Mouse (Mus musculus) adrenal gland, adult 8-10 months (tissue): Measurements from ENCODE around the gene Mtfr1l. TPM values are rescaled to one million over a fixed set of nuclear protein-coding genes. Genes with fewer than 3 reads are reported as not detected.
"Not testable (repeated sequence)": the region's sequence is repeated elsewhere in the genome, so short reads cannot be mapped to it uniquely, and the experiment has no call there.

Source experiments
- DNase-seq: peaks from one replicate; pipeline ENCODE4 v3.0.0; 2022
- total RNA-seq, 4 experiments: library from RNA; stranded (reverse); gene quantifications; 2 replicates each; pipeline ENCODE4 v1.2.4; 2022

Gene Mtfr1l
- total RNA-seq, 4 experiments from 2014 or later: 125 to 174 (median 152) TPM

DNA sequence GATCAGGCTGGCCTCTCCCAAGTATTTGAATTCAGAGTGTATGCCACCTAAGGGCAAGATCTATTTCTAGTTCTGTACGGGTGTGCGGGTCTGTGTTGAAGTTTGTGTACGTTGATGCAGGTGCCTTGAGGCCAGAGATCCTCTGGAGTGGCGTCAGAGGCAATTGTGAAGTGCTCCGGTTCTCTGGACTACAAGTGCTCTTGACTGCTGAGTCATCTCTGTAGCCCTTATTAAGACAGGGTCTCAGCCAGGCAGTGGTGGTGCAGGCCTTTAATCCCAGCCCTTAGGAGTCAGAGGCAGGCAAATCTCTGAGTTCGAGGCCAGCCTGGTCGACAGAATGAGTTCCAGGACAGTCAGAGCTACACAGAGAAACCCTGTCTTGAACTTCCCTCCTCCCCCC lies 19.6 kb downstream of the Mtfr1l start:
- DNase-seq: no peak

DNA sequence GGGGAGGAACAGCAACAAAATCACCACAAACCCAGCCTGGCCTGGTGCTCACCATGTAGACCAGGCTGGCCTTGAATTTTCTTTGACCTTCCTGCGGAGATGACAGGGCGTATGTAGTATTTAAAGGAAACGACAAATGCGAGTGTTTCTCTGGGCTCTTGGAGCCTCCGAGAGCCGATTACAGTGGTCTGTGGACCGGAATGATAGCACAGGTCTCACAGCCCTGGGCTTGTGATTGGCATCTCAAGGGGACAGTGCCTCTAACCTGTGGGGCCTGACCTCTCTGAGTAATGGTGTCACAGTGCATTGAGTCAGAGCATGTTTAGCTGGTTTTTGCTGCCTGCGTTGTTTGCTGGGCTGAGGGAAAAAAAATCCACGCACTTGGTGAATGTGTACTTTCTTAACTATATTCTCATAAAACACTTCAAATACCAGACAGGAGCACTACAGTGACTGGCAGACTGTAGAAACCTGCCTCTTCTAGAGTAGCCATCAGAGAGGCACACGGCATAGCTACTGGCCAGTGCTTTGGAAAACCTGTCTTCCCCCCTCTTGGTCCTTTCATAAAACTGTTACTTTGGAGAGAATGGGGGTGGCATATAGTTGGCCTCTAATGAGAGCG lies 20.8 kb downstream of the Mtfr1l start:
- DNase-seq: no peak

DNA sequence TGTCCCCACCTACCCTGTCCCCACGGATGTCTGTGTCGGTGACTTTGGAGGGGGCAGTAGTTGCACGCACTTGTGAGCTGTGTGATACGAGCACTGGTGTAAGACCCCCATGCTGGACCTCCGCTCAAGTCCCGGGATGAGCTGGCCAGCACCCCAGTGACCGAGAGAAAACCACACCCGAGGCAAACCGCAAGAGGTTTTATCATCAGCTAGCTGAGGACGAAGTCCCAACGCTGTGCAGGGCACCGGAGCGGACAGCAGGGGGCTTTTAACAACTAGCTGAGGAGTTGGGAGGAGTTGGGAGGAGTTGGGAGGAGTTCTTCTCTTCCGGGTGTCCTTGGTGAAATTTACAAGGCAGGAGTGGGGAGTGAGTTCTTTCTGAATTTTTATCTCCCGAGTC lies 22.4 kb downstream of the Mtfr1l start:
- peak; percentile 76 for DNase-seq

DNA sequence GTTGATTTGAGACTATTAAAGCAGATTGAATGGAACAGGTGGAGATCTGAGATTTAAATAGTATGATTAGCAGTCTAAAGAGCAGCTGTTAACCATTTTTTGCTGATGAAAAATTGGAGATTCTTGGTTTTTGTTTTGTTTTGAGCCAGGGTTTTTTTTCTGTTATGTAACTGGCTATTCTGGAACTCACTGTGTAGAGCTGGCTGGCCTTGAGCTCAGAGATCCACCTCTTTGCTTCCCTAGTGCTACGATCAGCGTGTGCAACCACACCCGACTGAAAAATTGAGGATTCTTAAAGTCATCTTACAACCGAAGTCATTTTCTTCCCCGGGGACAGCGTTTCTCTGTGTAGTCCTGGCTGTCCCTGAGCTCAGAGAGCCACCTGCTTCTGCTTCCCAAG lies 23.5 kb downstream of the Mtfr1l start:
- no peak for DNase-seq

DNA sequence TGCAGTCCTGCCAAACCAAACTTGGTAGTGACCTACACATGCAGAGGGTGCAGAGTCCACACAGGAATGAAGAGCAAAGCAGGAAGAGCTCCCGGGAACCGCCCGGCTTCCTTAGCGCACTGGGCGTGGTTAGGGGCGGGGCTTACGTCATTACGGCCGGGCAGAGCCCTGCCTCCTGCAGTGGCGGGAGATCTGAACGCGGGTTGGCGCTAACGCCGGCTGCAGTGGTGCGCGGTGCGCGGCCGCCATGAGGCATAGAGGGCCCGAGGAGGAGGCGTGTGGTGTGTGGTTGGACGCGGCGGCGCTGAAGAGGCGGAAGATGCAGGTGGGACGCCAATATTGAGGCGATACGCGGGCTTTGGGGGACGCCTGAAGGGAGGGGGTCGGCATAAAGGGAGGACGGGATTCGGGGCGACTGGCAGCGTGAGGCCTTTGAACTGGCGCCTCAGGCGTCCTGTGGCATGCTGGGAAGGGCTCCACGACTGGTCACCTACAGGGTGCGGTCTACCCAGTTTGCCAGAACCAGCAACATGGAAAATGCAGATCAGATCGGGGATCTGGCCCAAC lies 24.3 kb downstream of the Mtfr1l start, which contains the start of gene Aunip:
Gene Aunip (plus strand): TSS at position 155 of the 567 bp plus-strand sequence.
- DNase-seq: peak; percentile 84

DNA sequence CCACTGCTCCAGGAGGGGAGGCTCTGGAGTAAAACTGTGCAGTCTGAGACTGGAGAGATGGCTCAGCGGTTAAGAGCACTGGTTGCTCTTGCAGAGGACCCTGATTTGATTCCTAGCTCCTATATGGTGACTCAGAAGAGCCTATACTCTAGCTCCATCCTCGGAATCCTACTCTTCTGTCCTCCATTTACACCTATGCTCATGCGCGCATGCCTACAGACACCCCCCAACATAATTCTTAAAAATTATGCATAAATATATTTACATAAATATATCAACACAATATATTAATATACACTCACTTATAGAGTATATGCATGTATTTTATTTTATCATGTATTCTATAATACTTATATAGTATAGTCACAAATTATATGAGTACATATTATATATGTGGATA lies 24.8 kb downstream of the Mtfr1l start:
- no peak for DNase-seq

DNA sequence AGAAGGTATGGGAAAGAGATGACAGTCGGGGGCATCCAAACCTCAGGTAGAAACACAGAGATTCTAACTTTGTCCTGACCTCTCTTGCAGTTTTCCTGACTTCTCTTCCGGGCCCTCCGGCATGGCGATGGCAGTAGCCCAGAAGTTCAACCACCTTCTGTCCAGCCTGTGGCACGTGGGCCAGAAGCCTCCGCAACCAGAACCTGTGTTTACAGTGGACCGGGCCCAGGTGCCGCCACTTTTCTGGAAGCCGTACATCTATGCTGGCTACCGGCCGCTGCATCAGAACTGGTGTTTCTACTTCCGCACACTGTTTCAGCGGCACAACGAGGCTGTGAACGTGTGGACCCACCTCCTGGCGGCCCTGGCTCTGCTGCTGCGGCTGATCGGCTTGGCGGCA lies 28.5 kb downstream of the Mtfr1l start:
- no peak for DNase-seq

DNA sequence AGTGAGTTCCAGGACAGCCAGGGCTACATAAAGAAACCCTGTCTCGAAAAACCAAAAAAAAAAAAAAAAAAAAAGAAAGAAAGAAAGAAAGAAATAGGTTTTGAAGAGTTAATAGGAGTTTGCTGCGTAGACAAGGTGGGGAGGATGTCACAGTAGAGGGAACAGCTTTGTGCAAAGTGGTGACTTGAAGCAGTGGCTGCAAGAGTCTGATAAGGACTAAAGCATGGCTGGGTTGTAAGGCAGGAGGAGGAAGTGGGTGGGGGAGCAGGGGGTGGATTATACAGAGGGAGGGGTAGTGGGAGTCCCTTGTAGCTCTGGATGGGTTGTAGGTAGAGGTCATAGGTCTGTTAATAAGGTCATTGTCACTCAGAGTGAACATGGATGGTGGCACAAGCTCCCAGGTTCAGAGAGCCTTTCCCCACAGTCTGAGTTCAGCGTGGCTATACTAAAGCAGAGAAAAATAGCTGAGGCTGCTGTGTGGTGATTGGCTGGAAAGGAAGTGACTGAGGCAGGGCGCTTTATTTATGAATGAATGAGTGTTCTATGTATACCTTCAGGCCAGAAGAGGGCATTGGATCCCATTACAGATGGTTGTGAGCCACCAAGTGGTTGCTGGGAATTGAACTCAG lies 29.1 kb downstream of the Mtfr1l start:
- no peak for DNase-seq

DNA sequence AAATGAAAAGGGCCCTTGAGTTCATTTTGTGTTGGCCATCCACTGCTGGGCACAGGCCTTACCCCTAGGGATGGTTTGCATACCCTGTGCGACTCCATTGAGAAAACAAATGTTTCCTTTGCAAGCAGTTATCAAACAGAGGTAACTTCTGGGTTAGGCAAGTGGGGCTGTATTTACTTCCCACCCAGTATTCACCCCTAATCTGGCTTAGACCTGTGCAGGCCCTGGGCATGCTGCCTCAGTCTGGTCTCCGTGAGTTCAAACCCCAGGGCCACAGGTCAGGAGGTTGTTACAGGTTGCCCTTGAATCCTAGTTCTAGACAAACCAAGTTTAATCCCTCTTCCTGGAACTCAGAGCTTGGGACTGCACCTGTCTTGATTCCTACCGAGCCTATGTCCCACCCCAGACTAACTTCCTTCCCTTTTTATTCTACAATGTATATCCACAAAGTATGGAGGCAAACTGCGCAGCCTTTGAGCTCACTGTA lies 29.8 kb downstream of the Mtfr1l start:
- no peak for DNase-seq

DNA sequence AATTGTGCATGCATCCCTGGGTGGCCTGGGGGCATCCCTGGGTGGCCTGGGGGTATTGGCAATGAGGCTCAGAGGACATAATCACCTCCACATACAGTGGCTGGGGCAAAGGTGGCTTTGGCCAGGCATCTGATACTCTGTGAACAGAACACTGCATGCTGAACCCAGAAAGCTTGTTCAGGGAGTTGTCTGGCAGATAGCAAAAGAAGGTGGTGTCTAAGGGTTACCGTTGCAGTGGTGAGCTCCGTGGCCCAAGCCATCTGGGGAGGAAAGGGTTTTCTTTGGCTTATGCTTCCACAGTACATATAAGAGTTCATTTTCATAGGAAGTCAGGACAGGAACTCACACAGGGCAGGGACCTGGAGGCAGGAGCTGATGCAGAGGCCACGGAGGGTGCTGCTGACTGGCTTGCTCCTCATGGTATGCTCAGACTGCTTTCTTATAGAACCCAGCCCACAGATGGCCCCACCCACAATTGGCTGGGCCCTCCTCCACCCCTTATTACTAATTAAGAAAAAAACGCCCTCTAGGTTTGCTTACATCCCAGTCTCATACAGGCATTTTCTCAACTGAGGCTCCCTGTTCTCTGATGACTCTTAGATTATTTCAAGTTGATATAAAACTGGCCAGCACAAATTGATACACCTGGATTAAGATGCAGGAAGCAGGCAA lies 31.4 kb downstream of the Mtfr1l start:
- no peak for DNase-seq

DNA sequence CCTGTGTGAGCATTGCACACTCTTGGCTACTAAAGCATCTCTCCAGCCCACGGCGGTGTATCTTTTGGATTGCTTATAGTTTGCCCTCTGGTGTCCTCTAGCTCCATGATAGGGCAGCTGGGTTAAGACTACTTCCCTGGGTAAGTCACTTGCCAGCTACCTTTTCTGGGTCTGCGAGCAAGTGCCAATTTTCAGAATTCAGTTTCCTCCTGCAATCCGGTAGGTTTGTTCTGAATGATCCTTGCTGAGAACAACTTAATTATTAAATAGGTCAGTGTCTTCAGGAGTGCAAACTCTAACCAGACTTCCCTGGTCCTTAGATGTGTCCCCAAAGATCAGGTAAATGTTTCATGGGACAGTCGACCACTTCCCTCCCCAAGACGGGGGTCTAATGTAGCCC lies 34.1 kb downstream of the Mtfr1l start:
- DNase-seq: no peak

DNA sequence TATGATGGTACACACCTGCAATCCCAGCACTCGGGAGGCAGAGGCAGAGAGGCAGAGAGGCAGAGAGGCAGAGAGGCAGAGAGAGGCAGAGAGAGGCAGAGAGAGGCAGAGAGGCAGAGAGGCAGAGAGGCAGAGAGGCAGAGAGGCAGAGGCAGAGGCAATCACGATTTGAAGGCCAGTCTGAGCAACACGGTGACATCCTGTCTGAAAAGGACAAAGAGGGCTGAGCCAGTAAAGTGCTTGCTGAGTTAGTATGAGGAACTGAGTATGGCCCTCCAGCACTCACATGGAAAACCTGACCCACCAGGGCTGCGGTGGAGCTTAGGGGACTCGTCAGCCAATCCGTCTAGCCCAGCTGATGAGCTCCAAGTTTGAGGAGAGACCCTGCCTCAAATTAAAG lies 36.2 kb downstream of the Mtfr1l start:
- DNase-seq: not testable (repeated sequence)

DNA sequence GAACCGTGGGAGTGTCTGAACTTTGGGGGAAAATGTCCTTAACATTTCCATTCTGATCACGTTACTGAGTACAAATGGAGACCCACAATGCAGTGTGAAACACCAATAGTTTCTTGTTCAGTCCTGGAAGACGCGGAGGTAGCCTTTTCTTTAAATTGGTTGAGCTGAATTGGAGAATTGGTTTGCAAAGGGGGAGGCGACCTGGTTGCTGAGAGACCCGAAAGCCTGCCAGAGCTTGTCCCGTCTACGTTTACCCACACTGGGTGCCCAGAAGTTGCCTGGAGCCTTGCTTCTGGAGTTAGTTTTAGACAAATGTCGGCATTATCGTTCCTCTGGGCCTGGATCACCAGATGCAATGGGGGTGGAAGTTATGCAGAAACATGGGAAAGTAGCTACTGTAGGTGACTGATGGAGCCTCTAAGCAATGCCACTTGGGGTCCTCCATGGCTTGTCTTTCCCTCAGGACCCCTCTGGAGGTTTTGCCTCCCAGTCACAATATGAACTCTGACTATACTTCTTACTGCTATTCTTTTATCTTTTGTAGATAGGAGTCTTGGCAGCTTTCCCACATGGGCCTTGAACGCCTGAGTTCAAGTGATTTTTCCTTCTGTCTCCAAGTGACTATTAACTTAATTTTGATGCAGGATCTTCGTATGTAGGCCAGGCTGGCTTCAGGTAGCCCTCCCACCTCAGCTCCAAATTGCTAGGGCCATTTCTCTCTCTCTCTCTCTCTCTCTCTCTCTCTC lies 37.0 kb downstream of the Mtfr1l start:
- DNase-seq: no peak

DNA sequence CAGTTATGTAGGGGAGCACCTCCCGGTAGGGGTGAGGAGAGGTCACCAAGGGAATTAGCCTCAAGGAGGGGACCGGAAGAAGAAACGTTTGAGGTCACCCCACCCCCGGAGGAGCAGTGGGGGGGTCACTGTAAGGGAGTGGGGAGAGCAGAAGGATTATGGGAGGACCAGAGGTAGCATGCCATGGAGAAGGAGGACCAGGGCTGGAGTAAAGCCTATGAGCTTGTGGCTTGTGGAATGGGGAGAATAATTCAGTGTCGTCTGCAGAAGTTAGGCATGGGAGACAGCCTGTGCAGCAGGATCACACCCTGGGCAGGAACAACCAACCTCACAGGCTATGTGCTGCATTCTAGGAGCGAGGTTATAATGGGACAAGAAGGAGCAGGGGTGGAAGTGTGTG lies 38.0 kb downstream of the Mtfr1l start:
- DNase-seq: no peak

DNA sequence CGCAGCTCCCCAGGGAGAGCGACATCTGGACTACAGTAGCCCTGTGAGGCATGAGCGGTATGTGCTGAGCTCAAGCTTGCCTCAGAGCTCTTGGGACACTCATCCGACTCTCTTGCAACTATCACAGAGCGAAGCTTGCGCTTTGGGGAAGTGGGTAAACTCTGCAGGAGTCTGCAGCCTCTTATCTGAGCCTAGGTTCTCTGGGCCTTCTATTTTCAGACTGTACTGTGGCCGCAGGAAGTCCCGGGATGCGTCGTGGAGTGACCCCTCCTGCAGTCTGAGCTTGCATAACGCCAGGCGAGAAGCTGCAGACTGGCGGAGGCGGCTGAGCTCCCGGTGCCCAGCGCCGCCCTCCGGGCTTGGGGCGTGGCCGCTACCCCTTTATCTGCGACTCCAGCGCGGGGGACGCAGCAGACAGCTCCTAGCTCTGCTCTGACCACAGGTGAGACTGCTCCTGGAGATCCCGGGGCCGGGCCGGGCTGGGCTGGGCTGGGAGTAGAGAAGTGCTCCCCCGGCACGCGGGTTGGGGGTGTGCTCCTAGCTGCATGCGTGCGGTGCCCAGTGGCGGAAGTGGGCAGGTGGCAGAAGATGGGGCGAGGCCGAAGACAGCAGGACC lies 38.5 kb downstream of the Mtfr1l start, which contains the start of gene Paqr7:
Gene Paqr7 (plus strand): TSS at position 103 of the 616 bp plus-strand sequence.
- peak; percentile 81 for DNase-seq

DNA sequence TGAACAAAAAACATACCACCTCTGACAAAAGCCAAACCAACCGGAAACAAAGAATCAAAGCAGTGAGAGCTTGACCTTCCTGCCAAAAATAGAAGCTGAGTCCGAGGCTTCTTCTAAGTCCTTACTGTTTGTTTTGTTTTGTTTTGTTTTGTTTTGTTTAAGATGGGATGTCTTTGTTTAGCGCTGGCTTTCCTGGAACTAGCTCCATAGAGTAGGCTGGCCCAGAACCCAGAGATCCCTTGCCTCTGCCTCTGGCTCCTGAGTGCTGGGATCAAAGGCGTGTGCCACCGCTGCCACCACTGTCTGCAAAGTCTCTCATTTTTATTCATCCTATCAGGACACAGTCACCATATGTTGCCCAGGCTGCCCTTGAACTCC lies 39.7 kb downstream of the Mtfr1l start:
- no peak for DNase-seq

DNA sequence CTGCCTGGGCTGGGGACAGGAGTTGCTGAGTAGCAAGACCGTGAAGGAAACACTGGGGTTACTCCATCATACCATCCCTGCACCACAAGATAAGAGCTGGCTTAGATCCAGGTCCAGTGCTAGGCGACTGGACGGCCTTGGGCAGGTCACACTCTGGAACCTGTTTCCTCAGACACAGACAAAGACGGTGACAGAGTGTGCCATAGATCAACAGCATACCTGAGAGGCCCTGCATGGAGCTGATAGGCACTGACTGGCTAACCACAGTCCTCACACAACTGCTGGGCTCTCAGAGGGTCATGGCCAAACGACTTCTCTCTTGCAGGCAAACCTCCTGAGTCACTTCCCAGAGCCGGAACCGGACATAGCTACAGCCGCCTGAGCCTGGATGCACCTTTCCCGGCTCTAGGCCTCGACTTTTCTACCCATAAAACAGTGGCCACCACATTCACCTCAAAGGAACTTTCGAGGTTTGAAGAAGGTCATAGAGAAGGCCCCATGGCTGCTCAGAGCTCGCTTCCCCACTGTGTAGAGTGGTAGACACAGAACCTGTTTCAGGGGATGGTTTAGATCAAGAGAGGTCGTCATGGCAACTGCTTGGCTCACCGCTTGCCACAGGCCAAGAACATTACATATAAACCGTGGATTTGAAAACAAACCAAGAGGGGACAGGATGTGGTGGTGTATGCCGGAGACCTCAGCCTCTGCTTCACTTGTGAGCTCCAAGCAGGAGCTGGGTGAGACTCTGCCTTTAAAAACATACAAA lies 40.2 kb downstream of the Mtfr1l start:
- DNase-seq: peak; percentile 61

DNA sequence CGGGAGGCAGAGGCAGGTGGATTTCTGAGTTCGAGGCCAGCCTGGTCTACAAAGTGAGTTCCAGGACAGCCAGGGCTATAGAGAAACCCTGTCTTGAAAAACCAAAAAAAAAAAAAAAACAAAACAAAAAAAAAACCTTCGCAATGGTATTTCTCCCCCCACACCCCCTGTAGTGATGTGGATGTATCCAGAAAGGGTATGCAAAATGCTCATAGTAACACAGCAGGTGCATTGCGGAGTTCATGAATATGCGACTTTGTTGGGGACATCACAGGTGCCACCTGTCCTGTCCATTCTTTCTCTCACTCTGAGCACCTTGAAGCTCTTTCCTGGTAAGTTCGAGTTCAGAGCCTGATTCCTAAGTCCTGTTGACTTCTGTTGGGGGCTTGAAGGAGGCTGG lies 41.0 kb downstream of the Mtfr1l start:
- not testable (repeated sequence) for DNase-seq

DNA sequence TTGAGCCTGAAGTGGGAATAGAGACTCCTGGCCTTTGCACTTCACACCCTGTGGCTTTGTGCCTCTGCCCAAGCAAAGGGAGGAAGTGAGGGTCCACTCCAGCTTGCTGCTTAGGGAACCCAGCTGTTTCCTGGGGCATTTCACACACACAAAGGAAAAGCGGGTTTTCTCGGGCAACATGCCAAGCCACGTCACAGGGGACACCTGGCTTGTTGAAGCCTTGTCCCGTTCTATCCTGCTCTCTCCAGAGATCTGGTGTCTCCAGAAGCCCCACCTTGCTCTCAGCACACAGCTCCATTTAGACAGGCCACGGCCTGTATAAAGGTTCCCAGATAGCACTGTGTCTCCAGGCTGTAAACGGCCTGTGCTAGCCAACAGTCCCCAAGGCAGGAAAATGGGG lies 43.5 kb downstream of the Mtfr1l start:
- DNase-seq: no peak

DNA sequence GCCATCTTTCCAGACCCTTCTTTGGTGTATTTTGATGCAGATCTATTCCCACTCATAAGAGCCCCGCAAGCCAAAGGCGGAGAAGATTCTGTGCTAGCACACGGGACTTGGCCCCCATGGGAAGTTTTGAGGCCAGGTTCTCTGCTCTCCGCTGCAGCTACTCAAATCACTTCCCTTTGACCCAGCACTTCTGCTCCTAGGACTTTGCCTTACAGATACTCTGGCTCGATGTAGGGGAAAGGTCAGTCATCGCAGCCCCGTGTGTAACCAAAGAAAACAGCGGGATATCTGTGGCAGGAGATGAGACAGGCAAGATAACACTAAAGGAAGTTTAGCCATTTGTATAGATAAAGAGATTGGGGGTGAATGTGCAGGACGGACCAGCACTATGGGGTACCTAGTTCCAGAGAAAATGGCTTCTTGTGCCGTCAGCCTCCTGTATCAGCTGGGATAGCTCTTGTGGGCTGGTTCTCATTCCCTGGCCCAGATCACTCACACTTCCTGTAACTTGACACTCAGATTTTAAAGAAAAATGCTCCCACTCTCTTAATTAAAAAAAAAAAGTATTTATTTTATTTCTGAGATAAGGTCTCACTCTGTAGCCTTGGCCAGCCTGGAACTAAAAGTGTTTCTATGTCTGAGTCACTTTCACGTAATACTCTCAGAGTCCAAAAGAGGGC lies 45.1 kb downstream of the Mtfr1l start:
- DNase-seq: no peak

DNA sequence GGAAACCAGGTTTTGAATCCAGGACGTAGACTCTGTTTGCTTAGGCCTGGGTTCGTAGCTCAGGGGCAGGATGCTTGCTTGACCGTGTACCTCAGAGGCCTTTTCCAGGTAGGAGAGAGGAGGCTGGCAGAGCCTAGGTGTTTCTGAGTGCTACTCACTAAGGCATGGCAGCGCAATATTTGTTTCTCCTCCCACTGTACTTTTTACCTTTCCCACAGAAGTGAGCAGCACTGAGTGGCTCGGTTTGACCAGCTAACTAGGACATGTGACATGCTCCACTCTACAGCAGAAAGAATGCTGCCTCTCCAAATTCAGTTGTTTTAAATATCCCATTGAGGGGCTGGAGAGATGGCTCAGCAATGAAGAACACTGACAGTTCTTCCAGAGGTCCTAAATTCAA lies 47.0 kb downstream of the Mtfr1l start:
- no peak for DNase-seq
